Mouse (Mus musculus): Measurements from ENCODE around the gene Mpc1.

DNA sequence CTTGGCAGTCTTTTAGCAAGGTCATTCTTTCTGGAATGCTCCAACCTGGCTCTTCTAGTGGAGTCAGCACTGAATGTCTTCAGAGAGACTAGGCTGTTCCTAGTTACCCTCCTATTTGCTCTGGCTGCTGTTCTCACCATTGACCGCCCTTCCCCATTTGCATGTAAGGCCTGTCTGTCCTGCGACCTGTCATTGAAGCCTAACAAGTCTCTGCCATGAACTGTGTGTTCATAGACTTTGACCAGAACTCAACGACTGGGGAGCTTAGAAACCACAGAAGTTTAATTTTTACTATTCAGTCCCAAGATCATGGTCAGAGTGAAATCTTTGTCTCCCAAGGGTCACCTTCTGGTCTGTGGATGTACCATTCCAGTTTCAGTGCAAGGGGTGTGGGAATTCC is 31.3 kb downstream of the Mpc1 start:
- TF ChIP-seq CTCF (IDR thresholded peaks at IDR 0.05; ENCODE audit: control insufficient read depth, insufficient read depth, insufficient replicate concordance, low read depth, low read length), result no peak
- no peak for TF ChIP-seq POLR2A (IDR thresholded peaks at IDR 0.05; ENCODE audit: control insufficient read depth, low read depth, low read length)

All from testis, adult 2 months (tissue).